ENCODE assay signal across 20 mouse cellular contexts in the genomic region with DNA sequence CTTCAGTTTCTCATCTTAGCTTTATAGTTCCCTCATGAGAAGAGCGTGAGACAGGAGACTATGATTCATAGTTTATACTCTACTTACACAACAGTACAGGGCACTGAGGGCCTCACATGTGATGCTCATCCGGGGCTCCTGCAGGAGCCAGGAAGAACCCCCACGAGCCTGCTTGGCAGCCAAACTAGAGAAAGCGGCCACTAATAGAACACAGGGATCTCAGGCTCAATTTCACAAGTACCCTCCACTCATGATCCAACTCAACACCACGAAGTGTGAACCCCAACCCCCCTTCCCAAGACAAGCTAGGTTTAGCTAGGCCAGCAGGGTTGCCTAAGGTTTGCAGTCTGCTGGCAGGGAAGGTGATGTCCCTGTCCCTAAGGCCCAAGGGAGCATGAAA.
A peak's percentile ranks its signal among the peaks of the same experiment; 100 is the strongest.
DNase-seq lines count a peak whose midpoint lies in the region; ATAC-seq and TF ChIP-seq lines count a peak whose summit lies in the region.
"Had no signal": no experiment of that assay in that cellular context is flagged by ENCODE, and none has a peak within 500 bp of the region (broad histone marks: within the 10 kb centered on the region; RNA-seq: fewer than 3 reads in every experiment).

No protein-coding gene starts in this region.

- peak; percentile 75 for TF ChIP-seq EP300 in heart, adult 2 months (IDR thresholded peaks at IDR 0.05; ENCODE audit: insufficient read depth, low read depth, low read length)

- no peak overlapping the region for H3K4me2 ChIP-seq in heart, embryonic 11.5 days
- H3K4me2 ChIP-seq: heart, embryonic 15.5 days; hindbrain, embryonic 15.5 days; limb, embryonic 12.5 days; midbrain, embryonic 12.5 days had no signal

- 39% methylated on average over 5 of the region's 5 CpGs for WGBS in heart, adult 2 months
- 62% methylated on average over 5 of the region's 5 CpGs for WGBS in heart, embryonic 11.5 days (ENCODE audit: insufficient replicate concordance)
- 85% methylated on average over 5 of the region's 5 CpGs for WGBS in midbrain, embryonic 10.5 days

- TF ChIP-seq POLR2A in heart, adult 2 months (IDR thresholded peaks at IDR 0.05; ENCODE audit: insufficient read depth, low read depth, low read length), result no peak

- no peaks in the 10 kb centered on the region for H3K27me3 ChIP-seq in heart, adult 2 months (ENCODE audit: control insufficient read depth, insufficient read depth, low read length)
- no peaks in the 10 kb centered on the region for H3K27me3 ChIP-seq in heart, embryonic 11.5 days (ENCODE audit: control insufficient read depth, insufficient read depth, low read length)
- H3K27me3 ChIP-seq in midbrain, embryonic 10.5 days (ENCODE audit: low read depth, poor library complexity, severe bottlenecking), result no peaks in the 10 kb centered on the region
- H3K27me3 ChIP-seq: heart, embryonic 15.5 days; hindbrain, embryonic 15.5 days; limb, embryonic 12.5 days; midbrain, embryonic 12.5 days had no signal

- H3K9ac ChIP-seq in heart, adult 2 months (ENCODE audit: low read depth, low read length), result no peak overlapping the region
- no peak overlapping the region for H3K9ac ChIP-seq in heart, embryonic 11.5 days (ENCODE audit: low read depth, low read length)
- H3K9ac ChIP-seq: heart, embryonic 15.5 days; hindbrain, embryonic 15.5 days; limb, embryonic 12.5 days; liver, embryonic 14.5 days; midbrain, embryonic 12.5 days had no signal

- H3K79me2 ChIP-seq in heart, adult 2 months (replicated peaks; ENCODE audit: control insufficient read depth, insufficient read depth, low read length), result no peaks in the 10 kb centered on the region

- H3K36me3 ChIP-seq in heart, adult 2 months (ENCODE audit: control insufficient read depth, insufficient read depth, low read length), result peaks cover 5% of the 10 kb centered on the region; the same call in 1 of the 2 replicates
- H3K36me3 ChIP-seq in heart, embryonic 11.5 days (ENCODE audit: control insufficient read depth, insufficient read depth, low read length), result no peaks in the 10 kb centered on the region
- peaks cover 7% of the 10 kb centered on the region for H3K36me3 ChIP-seq in midbrain, embryonic 10.5 days
- H3K36me3 ChIP-seq: heart, embryonic 15.5 days; hindbrain, embryonic 15.5 days; midbrain, embryonic 12.5 days had no signal

- TF ChIP-seq CTCF in heart, adult 2 months (IDR thresholded peaks at IDR 0.05), result no peak

- H3K4me1 ChIP-seq in heart, adult 2 months (ENCODE audit: control insufficient read depth, insufficient read depth, low read length), result peaks cover 17% of the 10 kb centered on the region
- H3K4me1 ChIP-seq in heart, embryonic 11.5 days (ENCODE audit: control insufficient read depth, insufficient read depth, low read length), result peaks cover 20% of the 10 kb centered on the region
- peaks cover 31% of the 10 kb centered on the region for H3K4me1 ChIP-seq in midbrain, embryonic 10.5 days

- no peaks in the 10 kb centered on the region for H3K9me3 ChIP-seq in heart, embryonic 11.5 days (replicated peaks; ENCODE audit: control insufficient read depth, low read length)
- H3K9me3 ChIP-seq in midbrain, embryonic 10.5 days (replicated peaks), result no peaks in the 10 kb centered on the region
- H3K9me3 ChIP-seq: heart, embryonic 15.5 days; hindbrain, embryonic 15.5 days; limb, embryonic 12.5 days; midbrain, embryonic 12.5 days had no signal

- intact Hi-C loops in heart, adult 2 months (cut with DNase I), result loop anchor here (5.0 kb wide), 2 partner anchors 79 to 106 kb away; a partner anchor contains a TSS

- H3K27ac ChIP-seq in heart, adult 2 months, result no peak overlapping the region
- H3K27ac ChIP-seq in heart, embryonic 11.5 days (ENCODE audit: low read depth, low read length), result no peak overlapping the region
- no peak overlapping the region for H3K27ac ChIP-seq in midbrain, embryonic 10.5 days (replicated peaks)
- H3K27ac ChIP-seq: heart, embryonic 15.5 days; hindbrain, embryonic 15.5 days; limb, embryonic 12.5 days; liver, embryonic 14.5 days; midbrain, embryonic 12.5 days; stomach, postnatal 0 days had no signal

- ATAC-seq in heart, embryonic 11.5 days (replicated peaks; ENCODE audit: insufficient number of reproducible peaks, low FRiP score, low TSS enrichment), result no peak

- H3K4me3 ChIP-seq in heart, adult 2 months, result no peak overlapping the region
- H3K4me3 ChIP-seq in heart, embryonic 11.5 days (ENCODE audit: low read depth, low read length), result no peak overlapping the region
- no peak overlapping the region for H3K4me3 ChIP-seq in midbrain, embryonic 10.5 days
- H3K4me3 ChIP-seq: heart, embryonic 15.5 days; hindbrain, embryonic 15.5 days; limb, embryonic 12.5 days; midbrain, embryonic 12.5 days; myocyte had no signal

- DNase-seq in cerebellum, adult 11-12 months, result peak; percentile 12
- no peak for DNase-seq in cerebellum, adult 9-11 months
- DNase-seq in heart, adult 2 months, result peak in 1 of 2 experiments; percentile 37
- DNase-seq in gastrocnemius, postnatal 25 days, result peak; percentile 63
- DNase-seq in naive thymus-derived CD4-positive, alpha-beta T cell, adult 2 months (ENCODE audit: low read depth), result peak; percentile 23
- DNase-seq in midbrain, embryonic 10.5 days (ENCODE audit: low spot score), result no peak
- DNase-seq in layer of hippocampus, postnatal 25 days (ENCODE audit: extremely low spot score in 1 of 2, low spot score in 1 of 2), result no peak
- DNase-seq: kidney, adult 11 months; kidney, postnatal 36 days; lung, postnatal 14 days; right cerebral cortex, adult 18-20 months; thymus, postnatal 14 days had no signal

Comparison
In these comparisons a context has a peak if more than half of its experiments do, and no peak if none do; other contexts are left out.
1. DNase-seq: peak in cerebellum, adult 11-12 months (single experiment), gastrocnemius, postnatal 25 days (single experiment) and naive thymus-derived CD4-positive, alpha-beta T cell, adult 2 months (single experiment); none in cerebellum, adult 9-11 months (single experiment), midbrain, embryonic 10.5 days (single experiment) and layer of hippocampus, postnatal 25 days (0 of 2).